Mouse (Mus musculus) forebrain, embryonic 11.5 days (tissue): ENCODE measurements around the gene Rnaseh1. TPM values are rescaled to one million over a fixed set of nuclear protein-coding genes. Genes with fewer than 3 reads are reported as not detected.
A peak's percentile ranks its signal among the peaks of the same experiment; 100 is the strongest.

ENCODE experiments used
- ATAC-seq: fragments of 200-750 bp; cut with Nextera tagmentation; replicated peaks from 2 replicates; pipeline ENCODE4 v1.8.0; 2017; ENCODE audit warnings: moderate TSS enrichment; ENCODE audit not compliant: low FRiP score
- DNase-seq: peaks from one replicate; pipeline ENCODE4 v3.0.0-alpha.2; 2017; ENCODE audit warnings: low spot score
- H3K27ac ChIP-seq: fragments of 300-500 bp; sonication (generic); 2 replicates; pipeline ENCODE4 v1.5.1; 2014; ENCODE audit warnings: low read depth, low read length
- H3K27me3 ChIP-seq: fragments of 300-500 bp; sonication (generic); 2 replicates; pipeline ENCODE4 v1.6.1; 2014; ENCODE audit warnings: mild to moderate bottlenecking, low read length, mixed read lengths; ENCODE audit not compliant: control insufficient read depth, insufficient read depth
- H3K36me3 ChIP-seq: fragments of 300-500 bp; sonication (generic); 2 replicates; pipeline ENCODE4 v1.6.1; 2014; ENCODE audit warnings: mild to moderate bottlenecking, low read length, moderate library complexity, mixed read lengths; ENCODE audit not compliant: control insufficient read depth, insufficient read depth
- H3K4me1 ChIP-seq: fragments of 300-500 bp; sonication (generic); replicated peaks from 2 replicates; pipeline ENCODE4 v1.6.1; 2014; ENCODE audit warnings: low read length, mixed read lengths; ENCODE audit not compliant: control insufficient read depth, insufficient read depth
- H3K4me2 ChIP-seq: fragments of 300-500 bp; sonication (generic); 2 replicates; pipeline ENCODE4 v1.6.1; 2014; ENCODE audit warnings: low read depth, mild to moderate bottlenecking, low read length, moderate library complexity, mixed read lengths; ENCODE audit not compliant: severe bottlenecking
- H3K4me3 ChIP-seq: fragments of 300-500 bp; sonication (generic); 2 replicates; pipeline ENCODE4 v1.5.1; 2014; ENCODE audit warnings: low read depth, low read length
- H3K9ac ChIP-seq: fragments of 300-500 bp; sonication (generic); 2 replicates; pipeline ENCODE4 v1.6.1; 2014; ENCODE audit warnings: low read length
- H3K9me3 ChIP-seq: fragments of 300-500 bp; sonication (generic); 2 replicates; pipeline ENCODE4 v1.6.1; 2016; ENCODE audit warnings: low read length, mixed read lengths; ENCODE audit not compliant: control insufficient read depth
- WGBS: fragments of 180-500 bp; shearing (Covaris S2); extraction: QIAGEN DNeasy Blood & Tissue Kit; methylation state at CpG from one replicate; pipeline ENCODE4 v1.1.7; 2014; 5-methylcytosine and 5-hydroxymethylcytosine counted together
- polyA plus RNA-seq: library from polyadenylated mRNA; unstranded; fragments of >200 nt; fragmentation: Nextera tagmentation; extraction: Ambion mirVana; gene quantifications from 2 replicates; pipeline ENCODE4 v1.2.1, GENCODE M21; 2014

The Rnaseh1 gene
- polyA plus RNA-seq, 1 experiment from 2014 or later, result 27.6 TPM

- no peaks in the 10 kb centered on the region for H3K4me1 ChIP-seq
- no peaks in the 10 kb centered on the region for H3K27me3 ChIP-seq
- no peak overlapping the region for H3K4me2 ChIP-seq
- no peak overlapping the region for H3K27ac ChIP-seq
- no peak overlapping the region for H3K9ac ChIP-seq
- DNase-seq, result no peak
- no peak for ATAC-seq
- H3K9me3 ChIP-seq, result no peaks in the 10 kb centered on the region
- H3K36me3 ChIP-seq, result no peaks in the 10 kb centered on the region
- no peak overlapping the region for H3K4me3 ChIP-seq
- 58% methylated on average over 5 of the region's 5 CpGs for WGBS
Observed at GRCm38 (mm10) chr12:28622167-28622532, 27.3 kb upstream of the Rnaseh1 start.

DNA sequence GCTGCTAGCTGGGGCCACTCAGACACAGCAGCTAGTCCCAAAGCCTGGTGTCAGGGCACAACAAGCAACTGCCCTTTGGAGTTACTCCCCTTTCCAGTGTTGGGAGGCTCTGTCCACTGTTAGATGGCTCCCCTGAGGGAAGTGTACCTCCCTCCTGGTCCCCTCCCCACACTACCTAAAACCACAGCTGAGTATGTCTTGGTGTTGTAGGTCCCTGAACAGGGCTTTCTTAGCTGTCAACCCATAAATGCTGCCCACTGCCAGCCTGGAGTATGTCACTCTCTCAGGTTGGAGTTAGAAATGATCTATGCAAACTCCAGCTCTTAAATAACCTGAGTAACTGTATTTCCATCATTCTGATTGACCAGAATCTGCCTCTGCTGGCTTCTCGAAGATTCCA is 26.8 kb upstream of the Rnaseh1 start:
- Histone ChIP-seq H3K4me2 (no peak overlapping the region), H3K4me3 (no peak overlapping the region), H3K9ac (no peak overlapping the region), H3K27me3 (no peaks in the 10 kb centered on the region), H3K27ac (no peak overlapping the region), H3K9me3 (no peaks in the 10 kb centered on the region), H3K36me3 (no peaks in the 10 kb centered on the region), H3K4me1 (no peaks in the 10 kb centered on the region)
- 80% methylated on average over 1 of the region's 1 CpGs for WGBS
- ATAC-seq, result no peak
- DNase-seq, result no peak

DNA sequence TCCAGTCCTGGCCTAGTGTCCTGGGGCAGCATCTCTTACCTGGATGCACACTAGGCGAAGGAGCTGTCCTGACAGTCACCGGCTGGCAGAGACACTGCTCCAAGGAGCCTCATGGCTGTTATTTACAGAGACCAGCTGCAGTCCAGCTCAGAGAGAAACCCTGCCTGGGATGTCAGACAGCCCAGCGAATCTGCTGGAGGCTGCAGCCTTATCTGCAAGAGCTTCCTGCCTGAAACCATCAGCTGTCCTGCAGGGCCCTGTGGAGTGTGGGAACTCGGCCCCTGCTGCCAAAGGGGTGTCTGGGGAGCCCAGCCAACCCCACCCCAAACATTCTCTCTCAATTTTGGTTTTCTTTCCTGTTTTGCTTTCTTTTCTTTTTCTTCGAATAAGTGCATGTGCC is 26.2 kb upstream of the Rnaseh1 start, which contains the start of gene Colec11:
Colec11 (minus strand) TSS at position 183 of the 400 bp plus-strand sequence.
- H3K4me2 ChIP-seq, result no peak within 1 kb of the TSS
- 69% methylated on average over 5 of the region's 5 CpGs for WGBS
- no peak within 1 kb of the TSS for H3K9ac ChIP-seq
- H3K27me3 ChIP-seq, result no peaks in the 10 kb centered on the region
- DNase-seq (no peak), ATAC-seq (no peak)
- no peaks in the 10 kb centered on the region for H3K9me3 ChIP-seq
- no peak within 1 kb of the TSS for H3K27ac ChIP-seq
- no peak within 1 kb of the TSS for H3K4me3 ChIP-seq
- no peaks in the 10 kb centered on the region for H3K36me3 ChIP-seq
- H3K4me1 ChIP-seq, result no peaks in the 10 kb centered on the region

GRCm38 (mm10) chr12:28624251-28624650 is 25.2 kb upstream of the Rnaseh1 start:
- no peak for ATAC-seq
- no peak for DNase-seq

GRCm38 (mm10) chr12:28625407-28625806 is 24.0 kb upstream of the Rnaseh1 start:
- ATAC-seq (no peak), DNase-seq (no peak)
- H3K4me2 ChIP-seq, result no peak overlapping the region
- no peaks in the 10 kb centered on the region for H3K4me1 ChIP-seq
- H3K36me3 ChIP-seq, result peaks cover 11% of the 10 kb centered on the region; the same call in 1 of the 2 replicates
- H3K9ac ChIP-seq, result no peak overlapping the region
- no peak overlapping the region for H3K4me3 ChIP-seq
- no peaks in the 10 kb centered on the region for H3K9me3 ChIP-seq
- H3K27ac ChIP-seq, result no peak overlapping the region
- WGBS, result 84% methylated on average over 7 of the region's 7 CpGs
- no peaks in the 10 kb centered on the region for H3K27me3 ChIP-seq

More at GRCm38 (mm10) chr12:28624251-28624650, 25.2 kb upstream of the Rnaseh1 start:
- no peaks in the 10 kb centered on the region for H3K9me3 ChIP-seq
- no peak overlapping the region for H3K4me3 ChIP-seq
- peaks cover 1% of the 10 kb centered on the region; the same call in 1 of the 2 replicates for H3K36me3 ChIP-seq
- no peaks in the 10 kb centered on the region for H3K4me1 ChIP-seq
- WGBS, result 84% methylated on average over 2 of the region's 2 CpGs
- no peaks in the 10 kb centered on the region for H3K27me3 ChIP-seq
- no peak overlapping the region for H3K27ac ChIP-seq
- H3K9ac ChIP-seq, result no peak overlapping the region
- no peak overlapping the region for H3K4me2 ChIP-seq

DNA sequence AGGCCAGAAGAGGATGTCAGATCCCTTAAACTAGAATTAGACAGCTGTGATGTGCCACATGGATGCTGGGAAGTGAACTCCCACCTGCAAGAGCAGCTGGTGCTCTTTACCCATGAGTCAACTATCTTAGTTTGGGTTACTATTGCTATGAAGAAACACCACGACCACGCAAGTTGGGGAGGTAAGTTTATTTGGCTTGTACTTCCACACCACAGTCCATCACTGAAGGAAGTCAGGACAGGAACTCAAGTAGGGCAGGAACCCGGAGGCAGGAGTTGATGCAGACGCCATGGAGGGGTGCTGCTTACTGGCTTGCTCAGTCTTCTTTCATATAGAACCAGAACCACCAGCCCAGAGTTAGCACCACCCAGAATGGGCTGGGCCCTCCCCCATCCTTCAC is 22.3 kb upstream of the Rnaseh1 start:
- Histone ChIP-seq H3K36me3 (peaks cover 23% of the 10 kb centered on the region), H3K4me1 (no peaks in the 10 kb centered on the region), H3K9me3 (no peaks in the 10 kb centered on the region), H3K27me3 (no peaks in the 10 kb centered on the region), H3K9ac (no peak overlapping the region), H3K4me2 (no peak overlapping the region), H3K4me3 (no peak overlapping the region), H3K27ac (no peak overlapping the region)
- no peak for ATAC-seq
- DNase-seq, result no peak
- 84% methylated on average over 4 of the region's 4 CpGs for WGBS

DNA sequence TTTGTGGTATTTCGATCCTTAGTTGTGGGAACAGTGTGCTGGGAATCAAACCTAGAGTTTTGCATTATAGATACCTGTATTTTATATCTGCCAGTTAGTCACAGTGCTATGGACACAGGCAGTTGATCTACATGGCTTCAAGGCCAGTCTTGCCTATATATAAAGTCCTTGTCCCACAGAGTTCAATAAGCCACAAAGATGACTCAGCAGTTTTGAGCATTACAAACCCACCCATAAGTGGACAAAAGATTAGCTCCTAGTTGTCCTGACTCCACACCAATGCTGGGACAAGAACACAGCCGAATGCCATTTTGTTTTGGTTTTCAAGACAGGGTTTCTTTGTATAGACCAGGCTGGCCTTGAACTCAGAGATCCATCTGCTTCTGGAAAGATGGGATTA is 21.0 kb upstream of the Rnaseh1 start:
- ATAC-seq, result no peak
- peaks cover 36% of the 10 kb centered on the region for H3K36me3 ChIP-seq
- no peak for DNase-seq
- 89% methylated on average over 2 of the region's 2 CpGs for WGBS
- H3K9me3 ChIP-seq, result no peaks in the 10 kb centered on the region
- H3K4me2 ChIP-seq, result no peak overlapping the region
- no peak overlapping the region for H3K4me3 ChIP-seq
- no peak overlapping the region for H3K27ac ChIP-seq
- no peak overlapping the region for H3K9ac ChIP-seq
- H3K4me1 ChIP-seq, result peaks cover 1% of the 10 kb centered on the region; the same call in 1 of the 2 replicates
- H3K27me3 ChIP-seq, result no peaks in the 10 kb centered on the region

DNA sequence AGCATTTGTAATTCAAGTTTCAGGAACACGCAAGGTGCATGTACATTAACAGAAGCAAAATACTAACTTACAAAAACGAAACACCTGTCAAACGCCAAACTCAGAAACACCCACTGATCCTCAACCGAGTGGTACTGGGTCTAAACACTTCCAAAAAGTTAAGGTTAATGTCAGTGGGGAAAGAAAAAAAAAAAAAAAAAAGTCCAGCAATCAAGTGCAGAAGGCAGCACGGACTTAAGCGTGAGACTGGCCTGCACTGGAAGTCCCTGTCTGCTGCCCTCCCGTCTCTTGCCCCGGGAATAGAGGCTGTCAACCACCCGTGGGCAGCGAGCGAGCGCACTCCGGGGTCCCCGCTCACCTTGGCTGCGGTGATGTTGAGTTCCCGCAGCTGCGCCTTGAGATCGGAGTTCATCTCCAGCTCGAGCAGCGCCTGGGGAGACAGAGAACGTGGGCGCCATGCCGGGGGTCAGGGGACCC is 14.3 kb upstream of the Rnaseh1 start:
- WGBS, result 2% methylated on average over 23 of the region's 23 CpGs
- peak; percentile 19; the same call in 1 of the 2 replicates for ATAC-seq

More for the DNA sequence above, 14.3 kb upstream of the Rnaseh1 start:
- Histone ChIP-seq H3K9me3 (no peaks in the 10 kb centered on the region), H3K27ac (peak overlapping the region; percentile 75; the same call in 1 of the 2 replicates), H3K9ac (peak overlapping the region; percentile 98), H3K27me3 (no peaks in the 10 kb centered on the region), H3K4me2 (peak overlapping the region; percentile 68), H3K4me1 (peaks cover 6% of the 10 kb centered on the region), H3K36me3 (peaks cover 30% of the 10 kb centered on the region), H3K4me3 (peak overlapping the region; percentile 92)
- no peak for DNase-seq
